In genomic region chr8:47821843-47822242, GRCm38 (mm10) we compare ENCODE assay signal across 28 mouse cellular contexts. TPM values are rescaled to one million over a fixed set of nuclear protein-coding genes. Genes with fewer than 3 reads are reported as not detected.
"Had no signal": no experiment of that assay in that cellular context is flagged by ENCODE, and none has a peak within 500 bp of the region (broad histone marks: within the 10 kb centered on the region; RNA-seq: fewer than 3 reads in every experiment).

TSS of gene Cldn24 (plus strand) at chr8:47822143.

- H3K9ac ChIP-seq: liver, embryonic 13.5 days; midbrain, embryonic 12.5 days; neural tube, embryonic 13.5 days; stomach, embryonic 15.5 days had no signal

- H3K4me1 ChIP-seq: liver, embryonic 13.5 days had no signal

- H3K27ac ChIP-seq: liver, embryonic 13.5 days; midbrain, embryonic 12.5 days; neural tube, embryonic 13.5 days had no signal

- H3K27me3 ChIP-seq: liver, embryonic 13.5 days; midbrain, embryonic 12.5 days; neural tube, embryonic 13.5 days; stomach, embryonic 15.5 days had no signal

- ATAC-seq: midbrain, embryonic 16.5 days had no signal

- H3K4me2 ChIP-seq: liver, embryonic 13.5 days; midbrain, embryonic 12.5 days; neural tube, embryonic 13.5 days; stomach, embryonic 15.5 days had no signal

- DNase-seq: kidney, adult 9 months; kidney, postnatal 4 days; liver, embryonic 13.5 days; lung, adult 2 months; lung, postnatal 14 days; lung, postnatal 4 days; right cerebral cortex, postnatal 25 days; spleen, adult 18-20 months; thymus, postnatal 25 days had no signal

- H3K36me3 ChIP-seq: liver, embryonic 13.5 days; midbrain, embryonic 12.5 days; neural tube, embryonic 13.5 days; stomach, embryonic 15.5 days had no signal

- H3K4me3 ChIP-seq: liver, embryonic 13.5 days; midbrain, embryonic 12.5 days; myocyte; neural tube, embryonic 13.5 days; stomach, embryonic 15.5 days had no signal

- H3K9me3 ChIP-seq: liver, embryonic 13.5 days; midbrain, embryonic 12.5 days; neural tube, embryonic 13.5 days; stomach, embryonic 15.5 days had no signal

RNA-seq across cellular contexts. Expression of gene Cldn24, which starts in this region (rescaled TPM):
- total RNA-seq: layer of hippocampus, adult 18-20 months; layer of hippocampus, postnatal 14 days; left cerebral cortex, postnatal 25 days; liver, adult 2 months; megakaryocyte progenitor cell, adult 5-6 weeks; megakaryocyte-erythroid progenitor cell, adult 5-6 weeks; monocyte, adult 5-6 weeks; neutrophil, adult 5-6 weeks had no signal
- polyA plus RNA-seq: kidney, embryonic 16.5 days; limb, embryonic 11.5 days; limb, embryonic 14.5 days; liver, adult 2 months; liver, embryonic 13.5 days; liver, embryonic 16.5 days; lung, adult 2 months; lung, embryonic 16.5 days; midbrain, embryonic 12.5 days; midbrain, embryonic 16.5 days; myocyte; neural tube, embryonic 13.5 days; stomach, embryonic 15.5 days; thymus, postnatal 0 days had no signal
